Mouse (Mus musculus): ENCODE results near the gene Afg3l1. TPM values are rescaled to one million over a fixed set of nuclear protein-coding genes. Genes with fewer than 3 reads are reported as not detected.
A peak's percentile ranks its signal among the peaks of the same experiment; 100 is the strongest.
"Not testable (repeated sequence)": the region's sequence is repeated elsewhere in the genome, so short reads cannot be mapped to it uniquely, and the experiment has no call there.

The Afg3l1 gene
- polyA plus RNA-seq, 1 experiment from 2014 or later: 54.4 TPM

- Histone ChIP-seq H3K9ac (replicated peaks; ENCODE audit: low read depth, low read length) (no peak overlapping the region), H3K4me1 (replicated peaks; ENCODE audit: control insufficient read depth, insufficient read depth, low read length) (peaks cover 12% of the 10 kb centered on the region), H3K27ac (ENCODE audit: low read length) (no peak overlapping the region), H3K4me2 (ENCODE audit: low read length) (peak overlapping the region; percentile 83), H3K27me3 (replicated peaks; ENCODE audit: control insufficient read depth, insufficient read depth, low read length) (no peaks in the 10 kb centered on the region), H3K36me3 (ENCODE audit: control insufficient read depth, insufficient read depth) (no peaks in the 10 kb centered on the region), H3K9me3 (ENCODE audit: control insufficient read depth, low read length) (no peaks in the 10 kb centered on the region), H3K4me3 (replicated peaks; ENCODE audit: low read length) (peak overlapping the region; percentile 84; the same call in 1 of the 2 replicates)
- no peak for ATAC-seq
- WGBS: 81% methylated on average over 5 of the region's 5 CpGs
Observed at GRCm38 (mm10) chr8:123442351-123442750, 35.4 kb upstream of the Afg3l1 start.

GRCm38 (mm10) chr8:123442871-123443575, 34.7 kb upstream of the Afg3l1 start:
- Histone ChIP-seq H3K27ac (ENCODE audit: low read length) (peak overlapping the region; percentile 31), H3K9ac (replicated peaks; ENCODE audit: low read depth, low read length) (peak overlapping the region; percentile 83), H3K9me3 (ENCODE audit: control insufficient read depth, low read length) (no peaks in the 10 kb centered on the region), H3K4me1 (replicated peaks; ENCODE audit: control insufficient read depth, insufficient read depth, low read length) (peaks cover 12% of the 10 kb centered on the region), H3K4me3 (replicated peaks; ENCODE audit: low read length) (peak overlapping the region; percentile 84), H3K4me2 (ENCODE audit: low read length) (peak overlapping the region; percentile 83), H3K27me3 (replicated peaks; ENCODE audit: control insufficient read depth, insufficient read depth, low read length) (no peaks in the 10 kb centered on the region), H3K36me3 (ENCODE audit: control insufficient read depth, insufficient read depth) (no peaks in the 10 kb centered on the region)
- peak; percentile 96 for ATAC-seq
- under 1% methylated on average over 41 of the region's 41 CpGs for WGBS

- WGBS: 19% methylated on average over 4 of the region's 4 CpGs
- Histone ChIP-seq H3K9ac (replicated peaks; ENCODE audit: low read depth, low read length) (peak overlapping the region; percentile 83), H3K4me3 (replicated peaks; ENCODE audit: low read length) (peak overlapping the region; percentile 84), H3K4me2 (ENCODE audit: low read length) (peak overlapping the region; percentile 83), H3K27me3 (replicated peaks; ENCODE audit: control insufficient read depth, insufficient read depth, low read length) (no peaks in the 10 kb centered on the region), H3K27ac (ENCODE audit: low read length) (no peak overlapping the region; the same call in 1 of the 2 replicates), H3K36me3 (ENCODE audit: control insufficient read depth, insufficient read depth) (no peaks in the 10 kb centered on the region), H3K4me1 (replicated peaks; ENCODE audit: control insufficient read depth, insufficient read depth, low read length) (peaks cover 12% of the 10 kb centered on the region), H3K9me3 (ENCODE audit: control insufficient read depth, low read length) (no peaks in the 10 kb centered on the region)
- ATAC-seq: no peak
Observed at GRCm38 (mm10) chr8:123443576-123443921, 34.2 kb upstream of the Afg3l1 start.

GRCm38 (mm10) chr8:123444131-123444530, 33.6 kb upstream of the Afg3l1 start:
- no peaks in the 10 kb centered on the region for H3K9me3 ChIP-seq (ENCODE audit: control insufficient read depth, low read length)
- no peak overlapping the region for H3K4me3 ChIP-seq (replicated peaks; ENCODE audit: low read length)
- peak overlapping the region; percentile 83 for H3K4me2 ChIP-seq (ENCODE audit: low read length)
- no peak overlapping the region for H3K27ac ChIP-seq (ENCODE audit: low read length)
- H3K9ac ChIP-seq (replicated peaks; ENCODE audit: low read depth, low read length): no peak overlapping the region
- WGBS: 92% methylated on average over 6 of the region's 6 CpGs
- peaks cover 12% of the 10 kb centered on the region for H3K4me1 ChIP-seq (replicated peaks; ENCODE audit: control insufficient read depth, insufficient read depth, low read length)
- no peaks in the 10 kb centered on the region for H3K27me3 ChIP-seq (replicated peaks; ENCODE audit: control insufficient read depth, insufficient read depth, low read length)
- no peak for ATAC-seq
- no peaks in the 10 kb centered on the region for H3K36me3 ChIP-seq (ENCODE audit: control insufficient read depth, insufficient read depth)

GRCm38 (mm10) chr8:123445981-123446380, 31.7 kb upstream of the Afg3l1 start:
- no peaks in the 10 kb centered on the region for H3K9me3 ChIP-seq (ENCODE audit: control insufficient read depth, low read length)
- no peaks in the 10 kb centered on the region for H3K36me3 ChIP-seq (ENCODE audit: control insufficient read depth, insufficient read depth)
- ATAC-seq: no peak
- no peaks in the 10 kb centered on the region for H3K27me3 ChIP-seq (replicated peaks; ENCODE audit: control insufficient read depth, insufficient read depth, low read length)
- no peak overlapping the region for H3K9ac ChIP-seq (replicated peaks; ENCODE audit: low read depth, low read length)
- no peak overlapping the region for H3K4me3 ChIP-seq (replicated peaks; ENCODE audit: low read length)
- no peak overlapping the region for H3K4me2 ChIP-seq (ENCODE audit: low read length)
- H3K4me1 ChIP-seq (replicated peaks; ENCODE audit: control insufficient read depth, insufficient read depth, low read length): peaks cover 12% of the 10 kb centered on the region
- WGBS: 92% methylated on average over 10 of the region's 10 CpGs
- no peak overlapping the region for H3K27ac ChIP-seq (ENCODE audit: low read length)

GRCm38 (mm10) chr8:123446799-123447198, 30.9 kb upstream of the Afg3l1 start:
- Histone ChIP-seq H3K27me3 (replicated peaks; ENCODE audit: control insufficient read depth, insufficient read depth, low read length) (no peaks in the 10 kb centered on the region), H3K9me3 (ENCODE audit: control insufficient read depth, low read length) (no peaks in the 10 kb centered on the region), H3K27ac (ENCODE audit: low read length) (no peak overlapping the region), H3K4me1 (replicated peaks; ENCODE audit: control insufficient read depth, insufficient read depth, low read length) (peaks cover 12% of the 10 kb centered on the region), H3K4me2 (ENCODE audit: low read length) (no peak overlapping the region), H3K36me3 (ENCODE audit: control insufficient read depth, insufficient read depth) (no peaks in the 10 kb centered on the region), H3K9ac (replicated peaks; ENCODE audit: low read depth, low read length) (no peak overlapping the region), H3K4me3 (replicated peaks; ENCODE audit: low read length) (no peak overlapping the region)
- WGBS: 95% methylated on average over 6 of the region's 6 CpGs
- no peak for ATAC-seq

- no peak overlapping the region for H3K27ac ChIP-seq (ENCODE audit: low read length)
- peaks cover 16% of the 10 kb centered on the region for H3K36me3 ChIP-seq (ENCODE audit: control insufficient read depth, insufficient read depth)
- no peak for ATAC-seq
- no peak overlapping the region for H3K9ac ChIP-seq (replicated peaks; ENCODE audit: low read depth, low read length)
- H3K9me3 ChIP-seq (ENCODE audit: control insufficient read depth, low read length): no peaks in the 10 kb centered on the region
- no peaks in the 10 kb centered on the region for H3K4me1 ChIP-seq (replicated peaks; ENCODE audit: control insufficient read depth, insufficient read depth, low read length)
- no peak overlapping the region for H3K4me2 ChIP-seq (ENCODE audit: low read length)
- no peak overlapping the region for H3K4me3 ChIP-seq (replicated peaks; ENCODE audit: low read length)
- no peaks in the 10 kb centered on the region for H3K27me3 ChIP-seq (replicated peaks; ENCODE audit: control insufficient read depth, insufficient read depth, low read length)
- 91% methylated on average over 5 of the region's 5 CpGs for WGBS
Observed at GRCm38 (mm10) chr8:123450783-123451182, 26.9 kb upstream of the Afg3l1 start.

- H3K9ac ChIP-seq (replicated peaks; ENCODE audit: low read depth, low read length); H3K27ac ChIP-seq (ENCODE audit: low read length); H3K27me3 ChIP-seq (replicated peaks; ENCODE audit: control insufficient read depth, insufficient read depth, low read length); ATAC-seq; H3K4me2 ChIP-seq (ENCODE audit: low read length); H3K9me3 ChIP-seq (ENCODE audit: control insufficient read depth, low read length); H3K4me1 ChIP-seq (replicated peaks; ENCODE audit: control insufficient read depth, insufficient read depth, low read length); H3K4me3 ChIP-seq (replicated peaks; ENCODE audit: low read length): not testable (repeated sequence)
- 92% methylated on average over 12 of the region's 12 CpGs for WGBS
- H3K36me3 ChIP-seq (ENCODE audit: control insufficient read depth, insufficient read depth): peaks cover 16% of the 10 kb centered on the region
Observed at GRCm38 (mm10) chr8:123451747-123452146, 26.0 kb upstream of the Afg3l1 start.

GRCm38 (mm10) chr8:123452149-123452548, 25.6 kb upstream of the Afg3l1 start:
- H3K4me1 ChIP-seq (replicated peaks; ENCODE audit: control insufficient read depth, insufficient read depth, low read length): no peaks in the 10 kb centered on the region
- ATAC-seq: no peak
- no peak overlapping the region for H3K9ac ChIP-seq (replicated peaks; ENCODE audit: low read depth, low read length)
- WGBS: 83% methylated on average over 4 of the region's 4 CpGs
- H3K4me3 ChIP-seq (replicated peaks; ENCODE audit: low read length): no peak overlapping the region
- peaks cover 16% of the 10 kb centered on the region for H3K36me3 ChIP-seq (ENCODE audit: control insufficient read depth, insufficient read depth)
- no peak overlapping the region for H3K4me2 ChIP-seq (ENCODE audit: low read length)
- no peaks in the 10 kb centered on the region for H3K27me3 ChIP-seq (replicated peaks; ENCODE audit: control insufficient read depth, insufficient read depth, low read length)
- no peaks in the 10 kb centered on the region for H3K9me3 ChIP-seq (ENCODE audit: control insufficient read depth, low read length)
- H3K27ac ChIP-seq (ENCODE audit: low read length): no peak overlapping the region

- no peak for ATAC-seq
- H3K36me3 ChIP-seq (ENCODE audit: control insufficient read depth, insufficient read depth): peaks cover 19% of the 10 kb centered on the region
- WGBS: 82% methylated on average over 7 of the region's 7 CpGs
Observed at GRCm38 (mm10) chr8:123453291-123453690, 24.4 kb upstream of the Afg3l1 start.

More at GRCm38 (mm10) chr8:123453291-123453690, 24.4 kb upstream of the Afg3l1 start:
- Histone ChIP-seq H3K9me3 (ENCODE audit: control insufficient read depth, low read length) (no peaks in the 10 kb centered on the region), H3K9ac (replicated peaks; ENCODE audit: low read depth, low read length) (no peak overlapping the region), H3K4me3 (replicated peaks; ENCODE audit: low read length) (no peak overlapping the region), H3K27me3 (replicated peaks; ENCODE audit: control insufficient read depth, insufficient read depth, low read length) (no peaks in the 10 kb centered on the region), H3K27ac (ENCODE audit: low read length) (no peak overlapping the region), H3K4me1 (replicated peaks; ENCODE audit: control insufficient read depth, insufficient read depth, low read length) (no peaks in the 10 kb centered on the region), H3K4me2 (ENCODE audit: low read length) (no peak overlapping the region)

All from forebrain, embryonic 16.5 days (tissue).